Mouse (Mus musculus): Measurements from ENCODE around the gene Srgap3.

GRCm38 (mm10) chr6:112796607-112797006 is 150.5 kb downstream of the Srgap3 start:
- TF ChIP-seq CTCF (IDR thresholded peaks at IDR 0.05; ENCODE audit: borderline replicate concordance, insufficient read depth, low read length) (no peak), POLR2A (IDR thresholded peaks at IDR 0.05; ENCODE audit: low read depth, low read length) (no peak)

All from embryonic fibroblast, embryonic 13.5 days (primary cell).